Comparison of ENCODE assay signal across 8 mouse cellular contexts in the genomic region with DNA sequence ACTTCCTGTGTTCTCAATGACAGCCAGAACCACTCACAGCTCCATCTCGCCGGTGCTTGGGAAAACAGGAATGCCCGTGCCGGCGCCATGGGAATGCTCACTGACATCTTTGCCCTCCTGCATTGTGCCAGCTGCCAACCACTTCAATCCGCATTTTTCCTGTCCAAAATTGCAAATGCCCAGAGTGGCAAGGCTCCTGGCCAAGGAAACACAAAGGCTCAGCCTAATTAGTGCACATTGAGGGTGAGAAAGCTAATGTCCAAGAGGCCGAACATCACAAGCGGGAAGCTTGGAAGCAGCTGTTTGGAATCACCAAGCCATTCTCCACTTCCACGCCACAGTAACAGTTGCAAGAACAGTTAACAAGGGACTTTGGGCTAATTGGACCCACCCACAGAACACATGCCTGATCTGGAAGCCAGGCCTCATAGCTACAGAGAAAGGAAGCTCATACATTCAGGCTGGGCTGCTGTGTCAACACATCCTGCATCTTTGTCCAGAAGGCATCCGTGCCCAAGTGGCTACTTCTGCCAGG.
DNase-seq lines count a peak whose midpoint lies in the region; ATAC-seq lines count a peak whose summit lies in the region.

No protein-coding gene starts in this region.

- H3K9ac ChIP-seq in embryonic facial prominence, embryonic 14.5 days (ENCODE audit: low read depth, low read length) = no peak overlapping the region
- H3K9ac ChIP-seq in forebrain, embryonic 16.5 days (replicated peaks; ENCODE audit: low read depth, low read length) = no peak overlapping the region
- H3K9ac ChIP-seq in kidney, embryonic 15.5 days = no peak overlapping the region
- no peak overlapping the region for H3K9ac ChIP-seq in limb, embryonic 12.5 days (replicated peaks)
- H3K9ac ChIP-seq in stomach, embryonic 14.5 days (replicated peaks; ENCODE audit: low read depth, low read length) = no peak overlapping the region

- no peak overlapping the region for H3K4me2 ChIP-seq in embryonic facial prominence, embryonic 14.5 days (ENCODE audit: low read depth, low read length)
- no peak overlapping the region for H3K4me2 ChIP-seq in forebrain, embryonic 16.5 days (ENCODE audit: low read length)
- H3K4me2 ChIP-seq in kidney, embryonic 15.5 days = no peak overlapping the region
- H3K4me2 ChIP-seq in limb, embryonic 12.5 days = no peak overlapping the region
- no peak overlapping the region for H3K4me2 ChIP-seq in stomach, embryonic 14.5 days (replicated peaks; ENCODE audit: low read depth, low read length)

- peak overlapping the region; percentile 10; the same call in 1 of the 2 replicates for H3K27ac ChIP-seq in embryonic facial prominence, embryonic 14.5 days (replicated peaks; ENCODE audit: low read depth, low read length)
- no peak overlapping the region for H3K27ac ChIP-seq in embryonic facial prominence, embryonic 10.5 days (replicated peaks)
- no peak overlapping the region for H3K27ac ChIP-seq in forebrain, embryonic 16.5 days (ENCODE audit: low read length)
- H3K27ac ChIP-seq in kidney, embryonic 15.5 days = peak overlapping the region; percentile 34
- 0 out of 2 replicates have a peak overlapping the region, but pooled peaks have one; percentile 5 for H3K27ac ChIP-seq in limb, embryonic 12.5 days
- H3K27ac ChIP-seq in stomach, embryonic 14.5 days (ENCODE audit: low read length) = peak overlapping the region; percentile 22; the same call in 1 of the 2 replicates

- no peaks in the 10 kb centered on the region for H3K27me3 ChIP-seq in embryonic facial prominence, embryonic 14.5 days (replicated peaks; ENCODE audit: control insufficient read depth, insufficient read depth, low read length)
- H3K27me3 ChIP-seq in embryonic facial prominence, embryonic 10.5 days (replicated peaks; ENCODE audit: low read depth, poor library complexity, severe bottlenecking) = no peaks in the 10 kb centered on the region
- no peaks in the 10 kb centered on the region for H3K27me3 ChIP-seq in forebrain, embryonic 16.5 days (replicated peaks; ENCODE audit: control insufficient read depth, insufficient read depth, low read length)
- no peaks in the 10 kb centered on the region for H3K27me3 ChIP-seq in kidney, embryonic 15.5 days
- 0 out of 2 replicates have a peak, but pooled peaks cover 4% of the 10 kb centered on the region for H3K27me3 ChIP-seq in limb, embryonic 12.5 days
- H3K27me3 ChIP-seq in stomach, embryonic 14.5 days (ENCODE audit: control insufficient read depth, insufficient read depth, low read length) = no peaks in the 10 kb centered on the region

- peak; percentile 61 for DNase-seq in embryonic facial prominence, embryonic 14.5 days (ENCODE audit: low spot score)
- no peak for DNase-seq in embryonic facial prominence, embryonic 10.5 days (ENCODE audit: low spot score)
- no peak for DNase-seq in ovary, adult 18-20 months (ENCODE audit: low spot score)

- no peaks in the 10 kb centered on the region for H3K36me3 ChIP-seq in embryonic facial prominence, embryonic 14.5 days (ENCODE audit: control insufficient read depth, insufficient read depth, low read length)
- H3K36me3 ChIP-seq in embryonic facial prominence, embryonic 10.5 days (replicated peaks) = no peaks in the 10 kb centered on the region
- no peaks in the 10 kb centered on the region for H3K36me3 ChIP-seq in forebrain, embryonic 16.5 days (ENCODE audit: control insufficient read depth, insufficient read depth)
- no peaks in the 10 kb centered on the region for H3K36me3 ChIP-seq in kidney, embryonic 15.5 days
- no peaks in the 10 kb centered on the region for H3K36me3 ChIP-seq in limb, embryonic 12.5 days
- no peaks in the 10 kb centered on the region for H3K36me3 ChIP-seq in stomach, embryonic 14.5 days (ENCODE audit: control insufficient read depth, insufficient read depth, low read length)

- 70% methylated on average over 10 of the region's 10 CpGs for WGBS in embryonic facial prominence, embryonic 14.5 days
- 83% methylated on average over 10 of the region's 10 CpGs for WGBS in embryonic facial prominence, embryonic 10.5 days
- WGBS in forebrain, embryonic 16.5 days = 14% methylated on average over 10 of the region's 10 CpGs
- WGBS in kidney, embryonic 15.5 days = 62% methylated on average over 10 of the region's 10 CpGs
- 62% methylated on average over 10 of the region's 10 CpGs for WGBS in limb, embryonic 12.5 days
- whole genome bisulfite sequencing in stomach, embryonic 14.5 days = 81% methylated on average over 10 of the region's 10 CpGs

- no peaks in the 10 kb centered on the region for H3K9me3 ChIP-seq in embryonic facial prominence, embryonic 14.5 days (ENCODE audit: control insufficient read depth, low read length)
- H3K9me3 ChIP-seq in embryonic facial prominence, embryonic 10.5 days = no peaks in the 10 kb centered on the region
- no peaks in the 10 kb centered on the region for H3K9me3 ChIP-seq in forebrain, embryonic 16.5 days (ENCODE audit: control insufficient read depth, low read length)
- no peaks in the 10 kb centered on the region for H3K9me3 ChIP-seq in kidney, embryonic 15.5 days (replicated peaks)
- H3K9me3 ChIP-seq in limb, embryonic 12.5 days = no peaks in the 10 kb centered on the region
- no peaks in the 10 kb centered on the region for H3K9me3 ChIP-seq in stomach, embryonic 14.5 days (ENCODE audit: control insufficient read depth, low read depth, low read length)

- peak; percentile 27; the same call in 1 of the 2 replicates for ATAC-seq in embryonic facial prominence, embryonic 14.5 days (ENCODE audit: low read depth)
- peak; percentile 77 for ATAC-seq in forebrain, embryonic 16.5 days
- no peak for ATAC-seq in kidney, embryonic 15.5 days (replicated peaks; ENCODE audit: low FRiP score)
- no peak for ATAC-seq in limb, embryonic 12.5 days (ENCODE audit: insufficient number of reproducible peaks, insufficient read depth, low FRiP score, low TSS enrichment, low read depth)
- ATAC-seq in stomach, embryonic 14.5 days (ENCODE audit: insufficient number of reproducible peaks, insufficient read depth, low FRiP score, low read depth) = no peak
- no peak for ATAC-seq in megakaryocyte-erythroid progenitor cell, adult 5-6 weeks (replicated peaks; ENCODE audit: low FRiP score, low TSS enrichment, poor library complexity, severe bottlenecking)

- no peak overlapping the region for H3K4me3 ChIP-seq in embryonic facial prominence, embryonic 14.5 days (ENCODE audit: low read depth, low read length)
- no peak overlapping the region for H3K4me3 ChIP-seq in embryonic facial prominence, embryonic 10.5 days
- no peak overlapping the region for H3K4me3 ChIP-seq in forebrain, embryonic 16.5 days (replicated peaks; ENCODE audit: low read length)
- H3K4me3 ChIP-seq in kidney, embryonic 15.5 days (replicated peaks) = no peak overlapping the region
- H3K4me3 ChIP-seq in limb, embryonic 12.5 days (replicated peaks) = no peak overlapping the region
- no peak overlapping the region for H3K4me3 ChIP-seq in stomach, embryonic 14.5 days (ENCODE audit: low read depth, low read length)

- H3K4me1 ChIP-seq in embryonic facial prominence, embryonic 14.5 days (ENCODE audit: control insufficient read depth, insufficient read depth, low read length) = peaks cover 30% of the 10 kb centered on the region
- peaks cover 55% of the 10 kb centered on the region for H3K4me1 ChIP-seq in embryonic facial prominence, embryonic 10.5 days
- peaks cover 22% of the 10 kb centered on the region for H3K4me1 ChIP-seq in forebrain, embryonic 16.5 days (replicated peaks; ENCODE audit: control insufficient read depth, insufficient read depth, low read length)
- H3K4me1 ChIP-seq in kidney, embryonic 15.5 days = peaks cover 79% of the 10 kb centered on the region
- peaks cover 43% of the 10 kb centered on the region for H3K4me1 ChIP-seq in limb, embryonic 12.5 days (replicated peaks)
- peaks cover 18% of the 10 kb centered on the region for H3K4me1 ChIP-seq in stomach, embryonic 14.5 days (ENCODE audit: control insufficient read depth, insufficient read depth, low read length)

Comparison
In these comparisons a context has a peak if more than half of its experiments do, and no peak if none do; other contexts are left out.
1. H3K27ac ChIP-seq: peak in embryonic facial prominence, embryonic 14.5 days (single experiment), kidney, embryonic 15.5 days (single experiment), limb, embryonic 12.5 days (single experiment) and stomach, embryonic 14.5 days (single experiment); none in embryonic facial prominence, embryonic 10.5 days (single experiment) and forebrain, embryonic 16.5 days (single experiment).
2. ATAC-seq: peak in embryonic facial prominence, embryonic 14.5 days (single experiment) and forebrain, embryonic 16.5 days (single experiment); none in kidney, embryonic 15.5 days (single experiment), limb, embryonic 12.5 days (single experiment), stomach, embryonic 14.5 days (single experiment) and megakaryocyte-erythroid progenitor cell, adult 5-6 weeks (single experiment).